Mouse (Mus musculus): ENCODE data around the gene Dnajb2. TPM values are rescaled to one million over a fixed set of nuclear protein-coding genes. Genes with fewer than 3 reads are reported as not detected.
A peak's percentile ranks its signal among the peaks of the same experiment; 100 is the strongest.

Gene Dnajb2
- polyA plus RNA-seq (2012; rRNA removed) = 13.3 and 21.3 TPM in 2 replicates

DNA sequence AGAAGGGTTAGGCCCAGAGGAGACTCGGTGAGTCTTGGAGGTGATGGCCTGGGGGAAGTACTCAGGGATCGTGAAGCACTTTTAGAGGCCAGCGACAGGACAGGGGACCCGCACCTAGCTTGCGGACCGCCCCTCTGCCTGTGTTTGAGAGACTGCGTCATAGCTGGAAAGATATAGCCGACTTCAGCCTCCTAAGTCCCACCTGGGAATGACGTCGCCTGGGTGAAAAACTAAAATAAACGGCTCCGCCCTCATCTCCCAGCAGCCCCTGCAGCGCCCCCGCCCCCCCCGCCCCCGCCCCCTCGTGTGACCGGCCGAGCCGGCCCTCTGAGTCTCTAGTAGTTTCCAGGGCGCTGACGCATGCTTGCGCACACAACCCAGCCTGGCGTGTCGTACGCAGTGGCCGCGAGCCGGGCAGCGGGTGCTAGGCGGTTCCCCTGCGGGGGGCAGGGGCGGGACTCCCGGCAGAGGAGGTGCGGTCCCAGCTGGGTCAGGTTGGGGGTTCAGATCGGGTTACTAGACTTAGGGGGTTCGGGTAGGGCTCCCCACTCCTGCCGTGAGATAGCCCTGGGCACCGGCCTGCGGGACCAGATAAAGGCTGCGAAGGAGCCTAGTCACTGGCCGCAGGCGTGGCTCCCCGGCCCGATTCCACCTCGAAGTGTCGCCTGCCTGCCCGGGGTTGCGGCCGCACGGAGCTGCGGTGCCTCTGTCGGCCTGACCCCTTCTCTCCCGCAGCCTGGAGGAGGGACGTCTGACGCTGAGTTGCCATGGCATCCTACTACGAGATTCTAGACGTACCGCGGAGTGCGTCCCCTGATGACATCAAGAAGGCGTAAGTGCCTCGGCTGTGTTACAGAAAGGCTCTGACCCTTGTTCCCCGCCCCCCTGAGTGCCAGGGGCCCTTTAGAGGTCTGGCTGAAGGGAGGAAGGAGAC, at the start of gene Dnajb2:
Gene Dnajb2, plus strand, starts transcription at position 290 of the 934 bp plus-strand sequence.
- Histone ChIP-seq H3K4me3 (ENCODE audit: low read depth, low read length) (peak within 1 kb of the TSS; percentile 99), H3K27ac (ENCODE audit: insufficient read depth, low read depth, low read length) (peak within 1 kb of the TSS; percentile 91), H3K4me1 (ENCODE audit: control insufficient read depth, insufficient read depth, insufficient read length, low read length) (peaks cover 8% of the 10 kb centered on the region; the same call in 1 of the 2 replicates), H3K27me3 (ENCODE audit: control insufficient read depth, insufficient read depth, low read length) (no peaks in the 10 kb centered on the region), H3K36me3 (ENCODE audit: control insufficient read depth, insufficient read depth, low read length) (peaks cover 17% of the 10 kb centered on the region)
- no peak for TF ChIP-seq CTCF (IDR thresholded peaks at IDR 0.05; ENCODE audit: extremely low read depth, insufficient read length, insufficient replicate concordance, low read depth, low read length)
- TF ChIP-seq POLR2A (IDR thresholded peaks at IDR 0.05; ENCODE audit: low read depth, low read length) = peak; percentile 72
- under 1% methylated on average over 63 of the region's 64 CpGs for WGBS

DNA sequence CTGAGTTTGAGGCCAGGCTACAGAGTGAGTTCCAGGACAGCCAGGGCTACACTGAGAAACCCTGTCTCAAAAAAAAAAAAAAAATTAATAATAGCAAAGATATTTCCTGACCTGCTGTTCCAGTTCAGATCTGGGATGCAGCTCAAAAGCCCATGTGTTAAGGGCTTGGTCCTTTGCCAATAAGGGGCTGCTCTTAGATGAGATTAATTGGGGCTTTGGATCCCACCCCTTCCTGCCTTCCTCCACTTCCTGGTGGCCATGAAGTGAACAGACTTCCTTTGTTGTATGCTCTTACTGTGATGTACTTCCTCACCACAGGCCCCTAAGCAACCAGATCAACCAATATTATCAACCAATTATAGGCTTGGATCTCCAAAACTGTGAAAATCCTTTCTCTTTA, 49.1 kb upstream of the Dnajb2 start:
- Histone ChIP-seq H3K27me3 (ENCODE audit: control insufficient read depth, insufficient read depth, low read length) (no peaks in the 10 kb centered on the region), H3K4me1 (ENCODE audit: control insufficient read depth, insufficient read depth, insufficient read length, low read length) (peaks cover 6% of the 10 kb centered on the region), H3K27ac (ENCODE audit: insufficient read depth, low read depth, low read length) (no peak overlapping the region), H3K36me3 (ENCODE audit: control insufficient read depth, insufficient read depth, low read length) (peaks cover 55% of the 10 kb centered on the region), H3K4me3 (ENCODE audit: low read depth, low read length) (no peak overlapping the region)
- TF ChIP-seq CTCF (IDR thresholded peaks at IDR 0.05; ENCODE audit: extremely low read depth, insufficient read length, insufficient replicate concordance, low read depth, low read length) = no peak
- no peak for TF ChIP-seq POLR2A (IDR thresholded peaks at IDR 0.05; ENCODE audit: low read depth, low read length)

DNA sequence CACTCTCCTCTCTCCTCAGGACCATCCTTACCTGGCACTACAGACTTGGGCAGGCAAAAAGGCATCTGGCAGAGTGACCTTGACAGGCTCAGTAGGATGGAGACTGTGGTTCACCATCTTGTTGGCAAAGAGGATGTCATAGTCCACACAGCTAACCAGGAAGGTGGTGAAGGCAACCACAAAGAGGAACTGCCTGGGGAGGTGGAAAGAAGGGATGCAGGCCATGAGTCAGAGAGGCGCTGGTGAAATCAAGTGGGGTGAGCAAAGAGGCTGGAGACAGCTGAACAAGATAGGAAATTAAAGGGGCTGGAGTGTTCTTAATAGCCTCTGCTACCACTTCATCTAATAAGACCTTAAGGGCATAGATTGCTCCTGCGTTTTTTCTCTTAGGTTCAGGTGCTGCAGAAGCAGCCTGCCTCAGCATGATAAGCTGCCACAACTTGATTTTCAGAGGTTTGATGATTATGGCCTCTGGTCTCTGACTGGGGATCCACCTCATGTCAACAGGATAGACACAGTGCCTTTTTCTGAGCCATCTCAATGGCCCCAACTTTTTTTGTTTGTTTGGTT, 48.2 kb upstream of the Dnajb2 start:
- 91% methylated on average over 2 of the region's 2 CpGs for WGBS
- no peak for TF ChIP-seq CTCF (IDR thresholded peaks at IDR 0.05; ENCODE audit: extremely low read depth, insufficient read length, insufficient replicate concordance, low read depth, low read length)
- TF ChIP-seq POLR2A (IDR thresholded peaks at IDR 0.05; ENCODE audit: low read depth, low read length) = no peak
- Histone ChIP-seq H3K4me1 (ENCODE audit: control insufficient read depth, insufficient read depth, insufficient read length, low read length) (peaks cover 6% of the 10 kb centered on the region), H3K4me3 (ENCODE audit: low read depth, low read length) (no peak overlapping the region), H3K27me3 (ENCODE audit: control insufficient read depth, insufficient read depth, low read length) (no peaks in the 10 kb centered on the region), H3K27ac (ENCODE audit: insufficient read depth, low read depth, low read length) (no peak overlapping the region), H3K36me3 (ENCODE audit: control insufficient read depth, insufficient read depth, low read length) (peaks cover 47% of the 10 kb centered on the region)

DNA sequence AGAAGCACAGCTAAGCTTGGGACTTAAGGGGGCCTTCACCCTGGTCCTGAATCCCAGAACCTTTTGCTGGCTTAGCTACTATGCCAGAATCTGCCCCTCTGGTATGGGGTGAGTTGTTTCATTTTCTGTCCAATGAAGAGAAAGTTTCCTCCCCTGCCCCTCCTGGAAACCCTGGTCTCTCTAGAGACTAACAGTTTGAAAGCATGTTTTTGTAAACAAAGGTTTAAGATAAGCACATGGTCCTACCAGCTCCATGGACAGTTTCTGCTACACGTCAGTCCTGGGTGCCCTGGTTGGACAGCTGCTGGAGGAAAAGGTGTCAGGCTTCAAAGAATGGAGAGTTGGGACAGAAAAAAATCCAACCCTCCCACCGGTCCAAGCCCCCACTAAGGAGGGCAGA, 45.6 kb upstream of the Dnajb2 start:
- WGBS = 41% methylated on average over 2 of the region's 2 CpGs
- peaks cover 9% of the 10 kb centered on the region for H3K4me1 ChIP-seq (ENCODE audit: control insufficient read depth, insufficient read depth, insufficient read length, low read length)
- TF ChIP-seq POLR2A (IDR thresholded peaks at IDR 0.05; ENCODE audit: low read depth, low read length) (no peak), CTCF (IDR thresholded peaks at IDR 0.05; ENCODE audit: extremely low read depth, insufficient read length, insufficient replicate concordance, low read depth, low read length) (no peak)
- H3K4me3 ChIP-seq (ENCODE audit: low read depth, low read length) = no peak overlapping the region
- peaks cover 27% of the 10 kb centered on the region for H3K36me3 ChIP-seq (ENCODE audit: control insufficient read depth, insufficient read depth, low read length)
- H3K27ac ChIP-seq (ENCODE audit: insufficient read depth, low read depth, low read length) = no peak overlapping the region
- no peaks in the 10 kb centered on the region for H3K27me3 ChIP-seq (ENCODE audit: control insufficient read depth, insufficient read depth, low read length)

DNA sequence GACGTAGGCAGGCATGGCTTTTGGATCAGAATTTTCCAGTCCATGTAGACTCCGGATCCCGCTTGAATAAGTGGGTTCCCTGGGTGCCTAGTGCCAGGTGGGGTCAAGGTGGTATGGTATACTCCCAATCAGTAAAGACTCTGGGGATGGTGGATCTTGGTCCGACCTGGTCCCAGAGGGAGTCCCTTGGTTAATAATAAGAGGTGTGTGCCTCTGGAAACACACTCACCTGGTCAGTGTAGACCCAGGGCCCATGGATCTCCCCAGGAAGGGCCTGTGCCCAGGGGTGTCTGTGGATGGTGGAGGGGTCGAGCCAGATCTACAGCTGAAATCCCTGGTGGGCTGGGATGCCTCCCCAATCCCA, 45.0 kb upstream of the Dnajb2 start:
- peaks cover 27% of the 10 kb centered on the region for H3K36me3 ChIP-seq (ENCODE audit: control insufficient read depth, insufficient read depth, low read length)
- 37% methylated on average over 5 of the region's 5 CpGs for WGBS
- H3K4me3 ChIP-seq (ENCODE audit: low read depth, low read length) = peak overlapping the region; percentile 78
- H3K4me1 ChIP-seq (ENCODE audit: control insufficient read depth, insufficient read depth, insufficient read length, low read length) = peaks cover 9% of the 10 kb centered on the region
- H3K27ac ChIP-seq (ENCODE audit: insufficient read depth, low read depth, low read length) = no peak overlapping the region
- H3K27me3 ChIP-seq (ENCODE audit: control insufficient read depth, insufficient read depth, low read length) = no peaks in the 10 kb centered on the region
- TF ChIP-seq CTCF (IDR thresholded peaks at IDR 0.05; ENCODE audit: extremely low read depth, insufficient read length, insufficient replicate concordance, low read depth, low read length) (no peak), POLR2A (IDR thresholded peaks at IDR 0.05; ENCODE audit: low read depth, low read length) (no peak)

DNA sequence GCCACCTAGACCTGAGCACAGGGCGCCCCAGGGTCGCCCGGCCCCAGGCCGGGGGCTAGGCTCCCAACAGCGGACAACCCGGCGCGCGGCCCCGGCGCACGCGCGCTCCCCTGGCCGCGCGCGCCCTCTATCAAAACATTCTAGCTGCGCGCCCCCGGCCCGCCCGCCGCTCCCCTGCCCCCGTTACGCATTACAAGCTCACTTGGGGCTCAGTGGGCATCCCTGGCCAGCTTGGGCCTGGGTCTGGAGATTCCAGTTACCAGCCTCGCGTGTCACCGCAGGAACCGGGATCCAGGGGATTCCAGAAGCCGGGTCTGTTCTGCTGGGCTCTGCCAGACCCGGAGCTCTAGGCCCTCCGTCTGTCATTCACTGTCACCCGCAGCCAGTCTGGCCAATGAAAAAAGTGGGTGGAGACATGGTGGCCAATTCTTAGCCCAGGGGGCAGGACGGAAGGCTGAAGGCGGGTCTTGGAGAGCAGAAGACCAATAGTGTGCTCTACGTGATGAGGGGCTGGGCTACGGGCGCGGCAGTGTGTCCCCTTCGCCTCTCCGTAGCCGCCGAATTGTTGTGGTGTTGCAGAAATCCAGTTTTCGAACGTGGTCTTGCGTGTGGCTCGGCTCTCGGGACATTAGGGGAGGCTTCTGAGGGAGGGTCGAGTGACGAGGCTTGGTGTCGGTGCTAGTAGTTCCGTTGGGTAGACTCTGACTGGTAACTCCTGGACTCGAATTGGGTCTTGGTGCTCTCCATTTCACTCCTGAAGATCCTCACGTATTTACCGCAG, 44.4 kb upstream of the Dnajb2 start, which contains the start of the genes Ankzf1 and Atg9a:
Gene Ankzf1, plus strand, starts transcription at position 530 of the 781 bp plus-strand sequence.
Gene Atg9a, minus strand, starts transcription at position 575 of the 781 bp plus-strand sequence.
- H3K4me1 ChIP-seq (ENCODE audit: control insufficient read depth, insufficient read depth, insufficient read length, low read length) = peaks cover 9% of the 10 kb centered on the region
- TF ChIP-seq POLR2A (IDR thresholded peaks at IDR 0.05; ENCODE audit: low read depth, low read length) = peak; percentile 49; the same call in 1 of the 2 replicates
- TF ChIP-seq CTCF (IDR thresholded peaks at IDR 0.05; ENCODE audit: extremely low read depth, insufficient read length, insufficient replicate concordance, low read depth, low read length) = no peak
- WGBS = under 1% methylated on average over 56 of the region's 56 CpGs
- peaks cover 27% of the 10 kb centered on the region for H3K36me3 ChIP-seq (ENCODE audit: control insufficient read depth, insufficient read depth, low read length)
- peak within 1 kb of the TSS; percentile 97 for H3K27ac ChIP-seq (ENCODE audit: insufficient read depth, low read depth, low read length)
- no peaks in the 10 kb centered on the region for H3K27me3 ChIP-seq (ENCODE audit: control insufficient read depth, insufficient read depth, low read length)
- peak within 1 kb of the TSS; percentile 78 for H3K4me3 ChIP-seq (ENCODE audit: low read depth, low read length)
